Mouse (Mus musculus): ENCODE data around the gene Ppm1n. TPM values are rescaled to one million over a fixed set of nuclear protein-coding genes. Genes with fewer than 3 reads are reported as not detected.

Gene Ppm1n
- polyA plus RNA-seq, 1 experiment from 2014 or later: not detected

DNA sequence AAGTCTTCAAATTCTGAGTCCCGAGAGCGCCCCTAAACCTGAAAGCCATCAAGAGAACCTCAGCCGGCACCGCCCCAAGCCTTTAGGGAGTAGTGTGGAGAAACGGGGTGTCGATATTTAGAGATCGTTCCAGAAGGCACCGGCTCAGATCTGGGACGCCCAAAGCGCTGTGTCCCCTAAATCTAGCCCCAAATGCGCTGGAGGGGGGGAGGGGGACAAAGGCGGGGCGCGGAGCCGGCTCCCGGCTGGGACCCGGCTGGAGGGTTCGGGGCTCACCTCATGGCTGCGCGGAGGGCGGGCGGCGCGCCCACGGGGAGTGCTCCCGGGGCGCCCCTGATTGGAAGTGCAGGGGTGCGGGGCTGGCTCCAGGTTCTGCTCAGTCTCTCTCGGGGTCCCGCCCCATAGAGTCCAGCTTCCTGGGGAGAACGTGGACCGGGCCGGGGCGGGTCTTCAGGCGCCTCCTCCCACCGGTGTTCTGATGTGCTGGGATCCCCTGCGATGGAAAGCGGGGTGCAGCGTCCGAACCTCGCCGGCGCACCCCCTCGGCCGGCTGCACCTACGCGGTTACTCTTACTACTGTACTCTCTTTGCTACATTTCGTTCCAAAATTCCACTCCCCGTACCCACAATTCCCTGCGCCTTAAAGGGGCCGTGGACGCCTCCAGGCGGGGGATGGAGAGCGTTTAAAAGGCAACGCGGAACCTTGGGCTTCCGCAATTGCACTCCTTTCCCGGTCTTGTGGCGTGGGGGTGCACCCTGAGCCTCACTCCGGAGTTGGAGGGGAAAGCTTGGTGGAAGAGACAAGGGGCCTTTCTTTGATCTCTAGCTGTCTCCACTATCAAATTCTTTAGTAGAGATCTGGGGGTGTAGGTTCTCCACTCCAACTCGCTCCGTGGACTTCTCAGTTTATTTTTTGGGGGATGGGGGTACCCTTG lies 8.4 kb downstream of the Ppm1n start, which contains the start of gene Vasp:
Vasp (minus strand) TSS at position 580 of the 935 bp plus-strand sequence.
- WGBS: under 1% methylated on average over 62 of the region's 62 CpGs
- Histone ChIP-seq H3K27me3 (no peaks in the 10 kb centered on the region), H3K4me2 (replicated peaks) (peak within 1 kb of the TSS; percentile 88), H3K27ac (peak within 1 kb of the TSS; percentile 96), H3K9me3 (no peaks in the 10 kb centered on the region), H3K4me3 (peak within 1 kb of the TSS; percentile 94), H3K9ac (peak within 1 kb of the TSS; percentile 93), H3K4me1 (peaks cover 27% of the 10 kb centered on the region), H3K36me3 (peaks cover 5% of the 10 kb centered on the region; the same call in 1 of the 2 replicates)
- ATAC-seq (ENCODE audit: low FRiP score, low read depth): peak; percentile 79

DNA sequence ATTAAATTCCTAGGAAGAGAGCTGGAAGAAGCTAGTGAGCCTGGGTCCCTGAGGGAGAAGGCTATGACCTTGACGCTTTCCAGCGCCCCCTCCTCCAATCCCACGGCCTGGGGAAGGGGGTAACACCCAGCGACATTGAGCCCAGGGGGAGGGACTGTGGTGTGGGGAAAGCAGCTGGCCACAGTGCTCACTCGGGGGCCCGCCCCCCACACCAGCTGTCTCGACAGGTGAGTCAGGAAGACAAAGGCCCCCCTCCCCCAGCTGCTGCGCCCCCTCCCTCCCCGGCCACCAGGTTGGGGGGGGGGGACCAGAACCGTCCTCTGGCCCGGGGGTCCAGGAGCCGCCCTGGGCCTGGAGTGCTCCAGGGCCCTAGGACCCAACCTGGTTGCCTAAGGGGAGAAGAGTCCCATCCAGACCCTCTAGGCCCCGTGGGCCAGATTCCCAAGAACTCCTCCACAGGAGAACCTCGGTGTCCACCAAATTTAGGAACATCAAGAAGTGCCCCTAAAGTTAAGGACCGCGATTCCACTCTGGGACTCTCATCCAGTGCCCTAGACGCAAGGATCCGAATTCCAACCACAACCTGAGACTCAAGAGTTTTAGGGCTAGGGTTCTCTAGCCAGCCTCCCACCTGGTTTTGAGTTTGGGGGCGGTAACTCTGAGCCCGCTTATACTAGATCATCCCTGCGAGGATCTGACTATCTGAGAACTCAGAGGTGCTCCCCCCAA lies 9.2 kb downstream of the Ppm1n start:
- Histone ChIP-seq H3K4me2 (replicated peaks) (peak overlapping the region; percentile 88), H3K4me1 (peaks cover 35% of the 10 kb centered on the region), H3K9ac (peak overlapping the region; percentile 93), H3K27ac (peak overlapping the region; percentile 96), H3K4me3 (peak overlapping the region; percentile 94), H3K27me3 (no peaks in the 10 kb centered on the region), H3K36me3 (peaks cover 12% of the 10 kb centered on the region; the same call in 1 of the 2 replicates), H3K9me3 (no peaks in the 10 kb centered on the region)
- ATAC-seq (ENCODE audit: low FRiP score, low read depth): no peak
- 2% methylated on average over 18 of the region's 21 CpGs for WGBS

- Histone ChIP-seq H3K27me3 (no peaks in the 10 kb centered on the region), H3K27ac (peak overlapping the region; percentile 96), H3K36me3 (peaks cover 20% of the 10 kb centered on the region), H3K4me1 (peaks cover 37% of the 10 kb centered on the region), H3K4me2 (replicated peaks) (peak overlapping the region; percentile 88), H3K9ac (peak overlapping the region; percentile 93), H3K9me3 (no peaks in the 10 kb centered on the region), H3K4me3 (peak overlapping the region; percentile 94)
- 1% methylated on average over 19 of the region's 19 CpGs for WGBS
- ATAC-seq (ENCODE audit: low FRiP score, low read depth): peak; percentile 8; the same call in 1 of the 2 replicates
These were observed 10.0 kb downstream of the Ppm1n start for GRCm38 (mm10) chr7:19269721-19270441.

- Histone ChIP-seq H3K9me3 (no peaks in the 10 kb centered on the region), H3K9ac (peak overlapping the region; percentile 93), H3K27me3 (no peaks in the 10 kb centered on the region), H3K4me3 (peak overlapping the region; percentile 94), H3K4me1 (peaks cover 37% of the 10 kb centered on the region), H3K4me2 (replicated peaks) (peak overlapping the region; percentile 88), H3K27ac (peak overlapping the region; percentile 72), H3K36me3 (peaks cover 27% of the 10 kb centered on the region)
- 30% methylated on average over 10 of the region's 10 CpGs for WGBS
- ATAC-seq (ENCODE audit: low FRiP score, low read depth): no peak
These were observed 10.7 kb downstream of the Ppm1n start for GRCm38 (mm10) chr7:19268993-19269681.

GRCm38 (mm10) chr7:19267051-19267450 lies 12.8 kb downstream of the Ppm1n start:
- no peak overlapping the region for H3K9ac ChIP-seq
- H3K4me3 ChIP-seq: no peak overlapping the region
- no peak overlapping the region for H3K27ac ChIP-seq
- no peaks in the 10 kb centered on the region for H3K9me3 ChIP-seq
- no peak for ATAC-seq (ENCODE audit: low FRiP score, low read depth)
- peaks cover 37% of the 10 kb centered on the region for H3K4me1 ChIP-seq
- H3K4me2 ChIP-seq (replicated peaks): no peak overlapping the region
- WGBS: 72% methylated on average over 10 of the region's 10 CpGs
- peaks cover 48% of the 10 kb centered on the region for H3K36me3 ChIP-seq
- H3K27me3 ChIP-seq: no peaks in the 10 kb centered on the region

GRCm38 (mm10) chr7:19265928-19266822 lies 13.7 kb downstream of the Ppm1n start:
- no peak for ATAC-seq (ENCODE audit: low FRiP score, low read depth)
- H3K36me3 ChIP-seq: peaks cover 57% of the 10 kb centered on the region
- H3K9me3 ChIP-seq: no peaks in the 10 kb centered on the region
- no peaks in the 10 kb centered on the region for H3K27me3 ChIP-seq
- no peak overlapping the region; the same call in 1 of the 2 replicates for H3K9ac ChIP-seq
- WGBS: 75% methylated on average over 10 of the region's 10 CpGs
- peaks cover 37% of the 10 kb centered on the region for H3K4me1 ChIP-seq
- no peak overlapping the region for H3K4me3 ChIP-seq
- no peak overlapping the region for H3K4me2 ChIP-seq (replicated peaks)
- H3K27ac ChIP-seq: no peak overlapping the region

DNA sequence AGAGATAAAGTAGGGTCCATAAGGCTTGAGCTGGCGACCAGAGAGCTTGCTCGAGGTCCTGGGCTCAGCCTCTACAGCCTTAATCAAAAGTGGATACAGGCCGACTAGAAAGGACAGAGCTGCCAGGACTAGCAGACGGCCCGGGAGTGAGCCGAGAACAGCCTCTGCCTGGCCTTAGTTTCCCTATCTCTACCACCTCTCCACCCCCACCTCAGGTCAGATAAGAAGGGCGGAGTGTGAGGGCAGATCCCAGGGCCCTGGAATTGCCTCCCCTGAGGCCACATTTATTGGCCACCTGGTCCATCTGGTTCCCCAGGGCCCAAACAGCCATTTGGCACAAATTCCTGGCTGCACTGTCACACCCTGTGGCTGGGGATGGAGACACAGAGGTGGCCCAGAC lies 14.7 kb downstream of the Ppm1n start:
- H3K9ac ChIP-seq: no peak overlapping the region
- no peaks in the 10 kb centered on the region for H3K27me3 ChIP-seq
- H3K4me2 ChIP-seq (replicated peaks): no peak overlapping the region
- H3K9me3 ChIP-seq: no peaks in the 10 kb centered on the region
- H3K4me1 ChIP-seq: peaks cover 29% of the 10 kb centered on the region
- peaks cover 67% of the 10 kb centered on the region for H3K36me3 ChIP-seq
- 60% methylated on average over 7 of the region's 7 CpGs for WGBS
- H3K27ac ChIP-seq: no peak overlapping the region
- H3K4me3 ChIP-seq: no peak overlapping the region
- no peak for ATAC-seq (ENCODE audit: low FRiP score, low read depth)

DNA sequence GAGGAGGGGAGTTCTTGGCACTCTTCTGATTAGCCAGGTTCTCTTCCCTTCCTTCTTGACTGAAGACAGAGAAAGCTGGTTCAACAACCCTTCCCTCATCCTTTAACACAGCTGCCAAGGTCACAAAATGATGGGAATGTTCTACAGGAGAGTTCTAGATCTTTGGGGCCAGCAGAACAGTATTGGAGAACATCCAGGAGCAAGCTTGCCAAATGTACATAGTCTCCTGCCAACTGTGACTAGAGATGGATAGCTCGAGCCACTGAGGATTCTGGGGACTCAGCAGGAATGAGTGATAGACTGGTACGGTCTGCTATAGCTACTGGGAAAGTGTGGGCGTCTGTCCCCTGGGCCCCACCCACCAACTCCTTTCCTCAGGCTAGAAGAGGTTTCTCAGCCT lies 21.5 kb downstream of the Ppm1n start:
- H3K4me1 ChIP-seq: no peaks in the 10 kb centered on the region
- H3K27me3 ChIP-seq: no peaks in the 10 kb centered on the region
- no peak overlapping the region for H3K4me3 ChIP-seq
- no peaks in the 10 kb centered on the region for H3K9me3 ChIP-seq
- no peak overlapping the region for H3K27ac ChIP-seq
- no peak for ATAC-seq (ENCODE audit: low FRiP score, low read depth)
- H3K4me2 ChIP-seq (replicated peaks): no peak overlapping the region
- H3K36me3 ChIP-seq: peaks cover 89% of the 10 kb centered on the region
- 89% methylated on average over 3 of the region's 3 CpGs for WGBS
- no peak overlapping the region for H3K9ac ChIP-seq

DNA sequence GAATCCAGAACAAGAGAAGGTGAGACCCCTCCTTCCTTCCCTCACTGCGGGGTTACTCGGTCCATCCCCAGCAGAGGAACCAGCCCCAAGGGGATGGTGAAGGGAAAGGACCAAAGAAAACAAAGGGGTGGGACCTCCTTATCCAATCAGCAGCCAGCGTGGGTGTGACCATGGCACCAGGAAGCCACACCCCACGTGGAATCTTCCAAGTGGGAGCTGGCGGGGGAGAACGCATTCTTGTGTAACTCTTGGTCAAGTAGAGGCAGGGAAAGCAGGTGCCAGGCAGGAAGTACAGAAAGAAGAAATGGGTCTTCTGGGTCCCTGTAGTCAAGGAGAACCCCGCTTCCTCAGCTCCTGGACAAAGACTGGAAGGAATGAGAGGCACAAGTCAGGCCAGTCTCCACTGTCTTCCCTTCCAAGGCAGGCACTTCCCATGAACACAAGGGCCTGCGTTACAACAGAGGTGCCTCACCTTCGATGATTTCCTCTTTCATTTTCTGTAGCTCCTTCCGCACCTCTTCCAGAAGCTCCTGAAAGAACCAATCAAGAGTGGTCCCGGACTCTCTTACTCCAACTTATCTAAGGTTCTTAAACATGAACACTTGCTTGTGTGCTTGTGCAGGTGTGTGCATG lies 22.4 kb downstream of the Ppm1n start:
- Histone ChIP-seq H3K4me1 (no peaks in the 10 kb centered on the region), H3K4me2 (replicated peaks) (no peak overlapping the region), H3K9ac (no peak overlapping the region), H3K27me3 (no peaks in the 10 kb centered on the region), H3K27ac (no peak overlapping the region), H3K9me3 (no peaks in the 10 kb centered on the region), H3K36me3 (peaks cover 80% of the 10 kb centered on the region), H3K4me3 (no peak overlapping the region)
- 40% methylated on average over 11 of the region's 11 CpGs for WGBS
- ATAC-seq (ENCODE audit: low FRiP score, low read depth): peak; percentile 75; the same call in 1 of the 2 replicates

DNA sequence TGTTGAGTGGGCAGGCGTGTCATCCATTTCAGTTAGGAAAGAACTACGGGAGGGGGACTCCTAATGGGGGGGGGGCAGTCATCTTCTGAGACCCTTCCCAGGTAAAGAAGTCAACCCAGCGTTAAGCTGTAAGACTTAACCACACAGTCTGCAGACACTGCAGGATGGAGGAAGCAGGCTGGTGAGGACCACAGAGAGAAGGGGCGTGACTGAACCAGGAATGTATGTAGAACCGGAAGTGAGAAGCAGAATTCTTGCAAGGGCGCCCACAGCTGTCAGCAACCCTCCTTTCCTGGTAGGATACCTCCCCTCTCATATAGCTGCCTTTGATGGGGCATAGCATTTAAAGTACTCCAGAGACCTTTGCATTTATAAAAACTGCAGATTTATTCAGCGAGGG lies 23.3 kb downstream of the Ppm1n start:
- H3K4me3 ChIP-seq: no peak overlapping the region
- H3K27ac ChIP-seq: no peak overlapping the region
- H3K4me2 ChIP-seq (replicated peaks): no peak overlapping the region
- no peaks in the 10 kb centered on the region for H3K4me1 ChIP-seq
- WGBS: 83% methylated on average over 7 of the region's 7 CpGs
- H3K27me3 ChIP-seq: no peaks in the 10 kb centered on the region
- H3K36me3 ChIP-seq: peaks cover 71% of the 10 kb centered on the region
- H3K9ac ChIP-seq: no peak overlapping the region
- ATAC-seq (ENCODE audit: low FRiP score, low read depth): no peak
- no peaks in the 10 kb centered on the region for H3K9me3 ChIP-seq

All from limb, embryonic 13.5 days (tissue).